Mouse (Mus musculus): Measurements from ENCODE around the gene Lrrc10b.

GRCm38 (mm10) chr19:10427431-10427830 is 29.8 kb downstream of the Lrrc10b start:
- TF ChIP-seq CTCF (IDR thresholded peaks at IDR 0.05; ENCODE audit: low read depth) (no peak), EP300 (IDR thresholded peaks at IDR 0.05; ENCODE audit: low read depth) (no peak)

Measured in liver, postnatal 0 days (tissue).